Mouse (Mus musculus) stomach, embryonic 14.5 days (tissue): ENCODE results near the gene Slc25a36. TPM values are rescaled to one million over a fixed set of nuclear protein-coding genes. Genes with fewer than 3 reads are reported as not detected.

Experiments used
- ATAC-seq: fragments of 200-750 bp; cut with Nextera tagmentation; 2 replicates; pipeline ENCODE4 v1.8.0; 2017; ENCODE audit warnings: low read depth, moderate TSS enrichment; ENCODE audit not compliant: insufficient number of reproducible peaks, insufficient read depth, low FRiP score
- H3K27ac ChIP-seq: fragments of 300-500 bp; sonication (generic); 2 replicates; pipeline ENCODE4 v1.5.1; 2014; ENCODE audit warnings: mild to moderate bottlenecking, low read length, moderate library complexity, mixed read lengths
- H3K27me3 ChIP-seq: fragments of 300-500 bp; sonication (generic); 2 replicates; pipeline ENCODE4 v1.6.1; 2014; ENCODE audit warnings: low read length, control low read depth, mixed read lengths; ENCODE audit not compliant: control insufficient read depth, insufficient read depth
- H3K36me3 ChIP-seq: fragments of 300-500 bp; sonication (generic); 2 replicates; pipeline ENCODE4 v1.6.1; 2014; ENCODE audit warnings: mild to moderate bottlenecking, control low read depth, low read length, moderate library complexity, mixed read lengths; ENCODE audit not compliant: control insufficient read depth, insufficient read depth
- H3K4me1 ChIP-seq: fragments of 300-500 bp; sonication (generic); 2 replicates; pipeline ENCODE4 v1.6.1; 2014; ENCODE audit warnings: low read length, control low read depth, mixed read lengths; ENCODE audit not compliant: control insufficient read depth, insufficient read depth
- H3K4me2 ChIP-seq: fragments of 300-500 bp; sonication (generic); replicated peaks from 2 replicates; pipeline ENCODE4 v1.6.1; 2014; ENCODE audit warnings: low read depth, low read length, control low read depth
- H3K4me3 ChIP-seq: fragments of 300-500 bp; sonication (generic); 2 replicates; pipeline ENCODE4 v1.5.1; 2014; ENCODE audit warnings: low read depth, low read length, control low read depth
- H3K9ac ChIP-seq: fragments of 300-500 bp; sonication (generic); replicated peaks from 2 replicates; pipeline ENCODE4 v1.6.1; 2014; ENCODE audit warnings: low read depth, mild to moderate bottlenecking, control low read depth, low read length, moderate library complexity, mixed read lengths
- H3K9me3 ChIP-seq: fragments of 300-500 bp; sonication (generic); 2 replicates; pipeline ENCODE4 v1.6.1; 2016; ENCODE audit warnings: low read depth, low read length, control low read depth; ENCODE audit not compliant: control insufficient read depth
- WGBS: fragments of 180-500 bp; shearing (Covaris S2); extraction: QIAGEN DNeasy Blood & Tissue Kit; methylation state at CpG from one replicate; pipeline ENCODE4 v1.1.7; 2014; 5-methylcytosine and 5-hydroxymethylcytosine counted together
- polyA plus RNA-seq: library from polyadenylated mRNA; unstranded; fragments of >200 nt; fragmentation: Nextera tagmentation; extraction: Ambion mirVana; gene quantifications from 2 replicates; pipeline ENCODE4 v1.2.1, GENCODE M21; 2014

Slc25a36 gene
- polyA plus RNA-seq, 1 experiment from 2014 or later: 143 TPM

DNA sequence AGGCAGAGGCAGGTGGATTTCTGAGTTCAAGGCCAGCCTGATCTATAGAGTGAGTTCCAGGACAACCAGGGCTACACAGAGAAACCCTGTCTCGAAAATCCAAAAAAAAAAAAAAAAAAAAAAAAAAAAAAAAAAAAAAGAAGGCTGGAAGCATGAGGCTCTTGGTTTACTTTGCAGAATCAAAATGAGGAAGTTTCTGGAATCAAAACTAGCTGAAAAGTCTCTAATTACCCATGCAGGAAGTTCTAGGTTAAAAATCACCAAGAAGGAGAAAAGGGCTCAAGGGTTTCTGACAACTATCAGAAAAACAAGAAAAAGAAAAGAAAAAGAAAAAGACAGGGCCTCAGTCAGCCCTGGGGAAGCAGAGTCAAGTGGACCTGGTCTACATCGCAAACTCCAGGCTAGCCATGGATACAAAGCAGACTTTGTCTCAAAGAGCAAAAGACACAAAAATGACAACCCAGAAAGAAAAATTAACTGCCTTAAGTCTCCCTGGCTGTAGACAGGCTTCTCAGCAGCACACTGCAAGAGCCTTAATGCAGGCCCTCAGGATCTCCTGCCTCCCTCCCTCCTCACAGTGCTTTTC, 5.5 kb downstream of the Slc25a36 start:
- Histone ChIP-seq H3K9me3 (no peaks in the 10 kb centered on the region), H3K4me2 (no peak overlapping the region), H3K27ac (no peak overlapping the region), H3K4me1 (peaks cover 12% of the 10 kb centered on the region; the same call in 1 of the 2 replicates), H3K9ac (no peak overlapping the region), H3K36me3 (no peaks in the 10 kb centered on the region), H3K27me3 (no peaks in the 10 kb centered on the region), H3K4me3 (no peak overlapping the region)
- 78% methylated on average over 2 of the region's 2 CpGs for WGBS
- no peak for ATAC-seq

DNA sequence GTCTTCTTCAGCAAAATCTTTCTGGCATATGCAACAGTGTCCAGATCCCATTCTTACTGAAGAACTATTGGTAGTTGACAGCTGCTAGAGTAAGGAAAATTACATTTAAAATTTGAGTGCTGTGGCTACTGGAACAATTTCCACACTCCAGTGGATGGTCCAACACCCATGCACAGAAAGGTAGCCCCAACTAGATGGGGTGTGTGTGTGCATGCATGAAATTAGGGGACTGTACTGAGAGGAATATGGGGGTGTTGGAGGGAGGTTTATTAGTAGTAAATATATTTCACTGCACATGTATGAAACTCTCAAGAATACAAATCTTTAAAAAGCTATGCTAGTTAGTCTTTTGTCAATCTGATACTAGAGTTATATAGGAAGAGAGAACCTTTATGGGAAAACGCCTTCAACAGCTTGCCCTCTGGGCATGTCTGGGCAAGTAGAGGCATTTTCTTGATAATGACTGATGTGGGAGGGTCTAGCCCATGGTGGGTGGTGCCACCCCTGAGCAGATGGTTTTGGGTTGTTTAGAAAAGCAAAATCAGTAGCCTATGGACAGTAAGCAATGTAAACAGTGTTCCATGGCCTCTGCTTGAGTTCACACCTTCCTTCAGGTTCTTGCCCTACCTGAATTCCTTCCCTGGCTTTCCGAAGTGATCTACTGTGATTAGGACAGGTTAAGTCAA, 7.4 kb downstream of the Slc25a36 start:
- WGBS: 57% methylated on average over 2 of the region's 2 CpGs

DNA sequence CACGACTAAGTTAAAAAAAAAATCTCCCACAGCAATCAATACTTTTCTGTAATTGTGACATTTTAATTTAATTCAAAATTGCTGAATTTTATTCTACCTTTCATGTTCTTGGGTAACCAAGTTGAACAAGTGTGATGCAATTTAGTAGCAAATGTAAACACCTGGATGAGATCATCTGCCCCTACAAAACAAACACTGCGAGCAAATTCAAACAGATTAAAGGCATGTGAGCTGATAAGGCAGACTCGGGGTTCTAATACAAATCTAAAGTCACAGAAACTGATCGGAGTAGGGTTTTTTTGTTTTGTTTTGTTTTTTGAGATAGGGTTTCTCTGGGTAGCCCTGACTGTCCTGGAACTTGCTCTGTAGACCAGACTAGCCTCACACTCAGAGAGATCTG, 12.0 kb downstream of the Slc25a36 start:
- H3K4me1 ChIP-seq: peaks cover 3% of the 10 kb centered on the region; the same call in 1 of the 2 replicates
- no peak overlapping the region for H3K4me3 ChIP-seq
- H3K27me3 ChIP-seq: no peaks in the 10 kb centered on the region
- H3K9ac ChIP-seq: no peak overlapping the region
- H3K4me2 ChIP-seq: no peak overlapping the region
- no peaks in the 10 kb centered on the region for H3K9me3 ChIP-seq
- H3K27ac ChIP-seq: no peak overlapping the region
- 55% methylated on average over 4 of the region's 4 CpGs for WGBS
- no peak for ATAC-seq
- peaks cover 42% of the 10 kb centered on the region for H3K36me3 ChIP-seq

More for the DNA sequence above, 7.4 kb downstream of the Slc25a36 start:
- Histone ChIP-seq H3K27me3 (no peaks in the 10 kb centered on the region), H3K9ac (no peak overlapping the region), H3K36me3 (0 out of 2 replicates have a peak, but pooled peaks cover 2% of the 10 kb centered on the region), H3K9me3 (no peaks in the 10 kb centered on the region), H3K4me3 (no peak overlapping the region), H3K27ac (no peak overlapping the region), H3K4me2 (no peak overlapping the region), H3K4me1 (peaks cover 3% of the 10 kb centered on the region; the same call in 1 of the 2 replicates)
- peak; percentile 58; the same call in 1 of the 2 replicates for ATAC-seq

DNA sequence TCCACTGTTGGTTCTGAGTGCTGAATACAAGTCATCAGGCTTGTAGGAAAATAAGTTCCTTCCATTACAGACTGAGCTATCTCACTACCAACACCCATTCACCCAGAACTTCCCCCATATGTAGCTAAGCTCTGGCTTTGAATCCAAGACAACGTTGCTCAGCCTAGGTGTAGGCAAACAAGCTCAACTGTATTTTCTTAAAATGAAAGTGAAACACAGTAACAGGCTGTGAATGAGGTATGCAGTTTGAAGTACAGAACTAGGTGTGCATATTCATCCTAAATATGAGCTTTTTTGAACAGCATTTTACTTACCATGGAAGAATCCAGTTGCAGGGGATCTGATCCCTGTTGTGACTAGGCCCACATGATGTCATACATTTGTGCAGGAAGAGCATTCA, 14.8 kb downstream of the Slc25a36 start:
- 85% methylated on average over 1 of the region's 1 CpGs for WGBS
- no peak overlapping the region for H3K4me3 ChIP-seq
- no peaks in the 10 kb centered on the region for H3K9me3 ChIP-seq
- peaks cover 52% of the 10 kb centered on the region for H3K36me3 ChIP-seq
- no peak overlapping the region for H3K9ac ChIP-seq
- H3K4me1 ChIP-seq: no peaks in the 10 kb centered on the region
- no peak for ATAC-seq
- H3K27me3 ChIP-seq: no peaks in the 10 kb centered on the region
- no peak overlapping the region for H3K27ac ChIP-seq
- no peak overlapping the region for H3K4me2 ChIP-seq

- peaks cover 25% of the 10 kb centered on the region for H3K36me3 ChIP-seq
- H3K9me3 ChIP-seq: no peaks in the 10 kb centered on the region
- H3K4me1 ChIP-seq: no peaks in the 10 kb centered on the region
- no peak overlapping the region for H3K9ac ChIP-seq
- no peak for ATAC-seq
- no peaks in the 10 kb centered on the region for H3K27me3 ChIP-seq
- H3K4me2 ChIP-seq: no peak overlapping the region
- no peak overlapping the region for H3K4me3 ChIP-seq
- H3K27ac ChIP-seq: no peak overlapping the region
Measured at GRCm38 (mm10) chr9:97087850-97088249, 23.1 kb downstream of the Slc25a36 start.

- 83% methylated on average over 2 of the region's 2 CpGs for WGBS
Measured at GRCm38 (mm10) chr9:97084628-97085027, 26.3 kb downstream of the Slc25a36 start.

DNA sequence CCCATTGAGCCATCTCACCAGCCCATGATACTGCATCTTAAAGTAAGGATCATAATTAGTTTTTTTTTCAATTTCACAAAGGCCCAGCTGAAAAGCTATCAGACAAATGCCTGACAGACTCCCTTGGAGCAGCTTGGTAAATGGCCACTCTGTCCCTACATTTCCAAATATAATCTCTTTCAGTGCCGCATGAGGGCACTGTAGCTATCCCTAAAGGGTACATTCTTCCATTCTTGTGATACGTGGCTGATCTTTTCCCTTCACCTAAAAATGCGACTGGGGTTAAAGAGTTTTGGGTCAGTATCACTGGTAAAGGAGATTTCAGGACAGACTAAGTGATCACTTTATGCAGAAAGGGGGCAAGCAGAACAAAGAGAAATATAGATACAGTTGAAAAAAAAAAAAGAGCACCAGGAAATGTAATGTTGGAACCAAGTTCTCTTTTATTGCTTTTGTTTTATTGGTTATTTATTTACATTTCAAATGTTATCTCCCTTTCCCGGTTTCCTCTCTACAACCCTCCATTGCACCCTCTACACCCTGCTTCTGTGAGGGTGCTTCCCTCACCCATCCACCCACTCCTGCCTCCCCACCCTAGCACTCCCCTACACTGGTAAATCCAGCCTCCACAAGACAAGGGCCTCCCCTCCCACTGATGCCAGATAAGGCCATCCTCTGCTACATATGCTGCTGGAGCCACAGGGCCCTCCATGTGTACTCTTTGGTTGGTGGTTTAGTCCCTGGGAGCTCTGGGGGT, 29.7 kb downstream of the Slc25a36 start:
- Histone ChIP-seq H3K4me2 (no peak overlapping the region), H3K36me3 (peaks cover 40% of the 10 kb centered on the region), H3K27me3 (no peaks in the 10 kb centered on the region), H3K4me1 (no peaks in the 10 kb centered on the region), H3K4me3 (no peak overlapping the region), H3K27ac (no peak overlapping the region), H3K9ac (no peak overlapping the region), H3K9me3 (no peaks in the 10 kb centered on the region)
- WGBS: 82% methylated on average over 4 of the region's 4 CpGs
- no peak for ATAC-seq

More at GRCm38 (mm10) chr9:97084628-97085027, 26.3 kb downstream of the Slc25a36 start:
- peaks cover 28% of the 10 kb centered on the region for H3K36me3 ChIP-seq
- H3K4me3 ChIP-seq: no peak overlapping the region
- no peaks in the 10 kb centered on the region for H3K27me3 ChIP-seq
- H3K9me3 ChIP-seq: no peaks in the 10 kb centered on the region
- H3K4me2 ChIP-seq: no peak overlapping the region
- H3K27ac ChIP-seq: no peak overlapping the region
- no peak for ATAC-seq
- H3K9ac ChIP-seq: no peak overlapping the region
- no peaks in the 10 kb centered on the region for H3K4me1 ChIP-seq

GRCm38 (mm10) chr9:97069911-97070310, 41.0 kb downstream of the Slc25a36 start:
- Histone ChIP-seq H3K4me3 (no peak overlapping the region), H3K4me1 (no peaks in the 10 kb centered on the region), H3K36me3 (peaks cover 10% of the 10 kb centered on the region; the same call in 1 of the 2 replicates), H3K9ac (no peak overlapping the region), H3K4me2 (no peak overlapping the region), H3K27ac (no peak overlapping the region), H3K9me3 (no peaks in the 10 kb centered on the region), H3K27me3 (no peaks in the 10 kb centered on the region)
- ATAC-seq: no peak
- 70% methylated on average over 5 of the region's 5 CpGs for WGBS
